Mouse (Mus musculus): ENCODE measurements around the gene Tmem108.

The Tmem108 gene

GRCm38 (mm10) chr9:103624649-103625048 lies 137.0 kb downstream of the Tmem108 start:
- DNase-seq, result peak; percentile 62 to 79

GRCm38 (mm10) chr9:103623560-103624316 lies 137.9 kb downstream of the Tmem108 start:
- DNase-seq, result peak; percentile 74 to 84

GRCm38 (mm10) chr9:103622988-103623387 lies 138.6 kb downstream of the Tmem108 start:
- DNase-seq, result no peak

- DNase-seq, result no peak
Measured at GRCm38 (mm10) chr9:103621870-103622269, 139.8 kb downstream of the Tmem108 start.

GRCm38 (mm10) chr9:103620517-103621212 lies 141.0 kb downstream of the Tmem108 start:
- DNase-seq, result no peak

GRCm38 (mm10) chr9:103614260-103614659 lies 147.4 kb downstream of the Tmem108 start:
- no peak for DNase-seq

- no peak for DNase-seq
Measured at GRCm38 (mm10) chr9:103608161-103609058, 153.2 kb downstream of the Tmem108 start.

GRCm38 (mm10) chr9:103606056-103606455 lies 155.6 kb downstream of the Tmem108 start:
- no peak for DNase-seq

GRCm38 (mm10) chr9:103603792-103604191 lies 157.8 kb downstream of the Tmem108 start:
- DNase-seq, result no peak

- DNase-seq, result no peak
Measured at GRCm38 (mm10) chr9:103601878-103602277, 159.8 kb downstream of the Tmem108 start.

- DNase-seq, result peak; percentile 15 to 22
Measured at GRCm38 (mm10) chr9:103600834-103601233, 160.8 kb downstream of the Tmem108 start.

GRCm38 (mm10) chr9:103599908-103600307 lies 161.7 kb downstream of the Tmem108 start:
- DNase-seq, result no peak

- DNase-seq, result no peak
Measured at GRCm38 (mm10) chr9:103597861-103598260, 163.8 kb downstream of the Tmem108 start.

- DNase-seq, result peak; percentile 41 to 66
Measured at GRCm38 (mm10) chr9:103595190-103595837, 166.3 kb downstream of the Tmem108 start.

GRCm38 (mm10) chr9:103594423-103595189 lies 167.0 kb downstream of the Tmem108 start:
- no peak for DNase-seq

GRCm38 (mm10) chr9:103593079-103593478 lies 168.6 kb downstream of the Tmem108 start:
- no peak for DNase-seq

GRCm38 (mm10) chr9:103591962-103592361 lies 169.7 kb downstream of the Tmem108 start:
- no peak for DNase-seq

GRCm38 (mm10) chr9:103590801-103591200 lies 170.8 kb downstream of the Tmem108 start:
- DNase-seq, result no peak

- DNase-seq, result no peak
Measured at GRCm38 (mm10) chr9:103584865-103585264, 176.8 kb downstream of the Tmem108 start.

- DNase-seq, result no peak
Measured at GRCm38 (mm10) chr9:103582249-103582961, 179.2 kb downstream of the Tmem108 start.

- DNase-seq, result no peak
Measured at GRCm38 (mm10) chr9:103580621-103581020, 181.0 kb downstream of the Tmem108 start.

Data from kidney, postnatal 4 days (tissue).